Mouse (Mus musculus): ENCODE data around the gene C130032M10Rik. TPM values are rescaled to one million over a fixed set of nuclear protein-coding genes. Genes with fewer than 3 reads are reported as not detected.

C130032M10Rik gene
- 0.23 TPM in 1 of 2 replicates, not detected in the other for polyA plus RNA-seq (2015; fragmentation: Nextera tagmentation; extraction: Ambion mirVana)

DNA sequence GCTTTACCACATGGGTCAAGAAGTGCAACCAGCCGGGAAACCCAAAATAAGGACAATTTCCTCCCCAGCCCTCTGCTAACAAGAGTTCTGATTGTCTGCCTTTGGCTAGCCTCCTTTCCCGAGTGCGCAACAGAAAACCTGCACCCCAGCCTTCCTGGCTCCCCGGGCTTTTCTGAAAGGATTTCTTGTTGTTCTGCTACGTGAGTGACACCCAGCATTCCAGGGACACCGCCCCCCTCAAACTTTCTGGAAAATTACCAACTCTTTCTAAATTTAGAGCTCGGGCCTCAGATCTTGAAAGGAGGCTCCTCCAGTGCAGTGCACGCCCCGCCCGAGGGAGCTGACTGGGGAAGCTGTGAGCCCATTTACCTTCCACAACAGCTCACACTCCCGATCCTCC lies at the start of gene C130032M10Rik:
C130032M10Rik (plus strand) TSS at position 334 of the 400 bp plus-strand sequence.
- peaks cover 40% of the 10 kb centered on the region for H3K36me3 ChIP-seq
- peaks cover 18% of the 10 kb centered on the region for H3K9me3 ChIP-seq
- H3K4me3 ChIP-seq = no peak within 1 kb of the TSS
- ATAC-seq (ENCODE audit: borderline replicate concordance, extremely low read depth, low FRiP score, low TSS enrichment) = no peak
- H3K4me1 ChIP-seq = peaks cover 16% of the 10 kb centered on the region
- H3K9ac ChIP-seq = no peak within 1 kb of the TSS
- WGBS = 62% methylated on average over 11 of the region's 11 CpGs
- no peak within 1 kb of the TSS for H3K4me2 ChIP-seq
- peak within 1 kb of the TSS; percentile 39; the same call in 1 of the 2 replicates for H3K27ac ChIP-seq
- no peaks in the 10 kb centered on the region for H3K27me3 ChIP-seq

DNA sequence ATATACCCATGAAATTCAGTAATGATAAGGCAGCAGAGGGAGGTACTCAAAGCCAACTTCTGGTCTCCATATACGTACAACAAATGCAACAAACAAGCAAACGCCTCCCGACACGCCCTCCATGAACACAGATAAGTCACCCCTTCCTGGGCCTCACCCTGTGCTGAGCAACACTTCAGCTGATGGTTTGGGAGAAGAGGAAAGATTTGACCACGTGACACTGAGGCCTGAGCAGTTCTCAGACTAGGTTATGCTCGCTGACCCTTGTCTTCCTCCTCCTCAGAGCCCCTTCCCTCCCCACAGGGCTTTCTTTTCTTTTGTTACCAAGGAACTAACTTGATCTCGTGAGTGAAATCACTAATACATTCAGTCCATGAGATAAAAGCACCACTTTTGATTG lies 48.6 kb upstream of the C130032M10Rik start:
- Histone ChIP-seq H3K36me3 (peaks cover 3% of the 10 kb centered on the region; the same call in 1 of the 2 replicates), H3K27ac (no peak overlapping the region), H3K9me3 (no peaks in the 10 kb centered on the region), H3K9ac (no peak overlapping the region), H3K4me3 (no peak overlapping the region), H3K4me1 (no peaks in the 10 kb centered on the region), H3K27me3 (no peaks in the 10 kb centered on the region), H3K4me2 (no peak overlapping the region)
- no peak for ATAC-seq (ENCODE audit: borderline replicate concordance, extremely low read depth, low FRiP score, low TSS enrichment)
- whole genome bisulfite sequencing = 80% methylated on average over 7 of the region's 7 CpGs

DNA sequence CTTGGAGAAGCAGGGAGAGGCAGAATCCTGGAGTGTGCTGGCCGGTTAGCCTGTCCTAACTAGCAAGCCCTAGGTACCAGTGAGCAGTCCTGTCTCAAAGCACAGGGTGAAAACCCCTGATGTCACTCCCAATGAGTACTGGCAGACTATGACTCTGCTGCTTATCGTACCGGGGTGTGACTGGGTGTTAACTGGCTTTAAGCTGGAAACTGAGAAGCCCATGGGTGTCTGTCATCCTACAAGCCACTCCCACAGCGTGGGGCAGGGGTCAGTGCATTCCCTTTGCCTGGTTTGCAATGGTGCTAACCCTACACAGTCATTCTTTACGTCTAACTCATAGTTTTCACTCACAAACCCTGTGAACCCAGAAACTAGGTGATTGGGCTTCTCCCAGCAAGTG lies 47.3 kb upstream of the C130032M10Rik start:
- H3K4me2 ChIP-seq = no peak overlapping the region
- H3K27me3 ChIP-seq = no peaks in the 10 kb centered on the region
- H3K36me3 ChIP-seq = peaks cover 3% of the 10 kb centered on the region; the same call in 1 of the 2 replicates
- no peaks in the 10 kb centered on the region for H3K4me1 ChIP-seq
- H3K4me3 ChIP-seq = no peak overlapping the region
- no peak overlapping the region for H3K27ac ChIP-seq
- WGBS = 76% methylated on average over 5 of the region's 5 CpGs
- H3K9ac ChIP-seq = no peak overlapping the region
- ATAC-seq (ENCODE audit: borderline replicate concordance, extremely low read depth, low FRiP score, low TSS enrichment) = no peak
- H3K9me3 ChIP-seq = no peaks in the 10 kb centered on the region

DNA sequence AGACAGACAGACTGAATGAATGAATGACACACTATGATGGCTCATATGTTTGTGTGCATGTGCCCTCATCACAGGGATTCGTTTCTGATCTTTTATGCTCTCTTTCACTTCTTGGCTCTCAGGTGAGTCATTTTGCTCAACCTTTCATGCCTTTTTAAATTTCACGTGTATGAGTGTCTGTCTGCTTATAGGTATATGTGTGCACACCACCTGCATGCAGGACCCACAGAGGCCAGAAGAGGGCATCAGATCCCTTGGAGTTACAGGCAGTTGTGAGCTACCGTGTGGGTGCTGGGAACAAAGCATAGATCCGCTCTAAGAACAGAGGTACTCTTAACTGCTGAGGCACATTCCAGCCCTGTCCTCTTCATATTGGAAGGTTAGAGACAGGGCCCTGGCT lies 46.8 kb upstream of the C130032M10Rik start:
- Histone ChIP-seq H3K9me3 (no peaks in the 10 kb centered on the region), H3K36me3 (peaks cover 3% of the 10 kb centered on the region; the same call in 1 of the 2 replicates), H3K9ac (no peak overlapping the region), H3K4me2 (no peak overlapping the region), H3K27ac (no peak overlapping the region), H3K4me3 (no peak overlapping the region), H3K4me1 (no peaks in the 10 kb centered on the region), H3K27me3 (no peaks in the 10 kb centered on the region)
- ATAC-seq (ENCODE audit: borderline replicate concordance, extremely low read depth, low FRiP score, low TSS enrichment) = no peak
- WGBS = 93% methylated on average over 4 of the region's 4 CpGs

DNA sequence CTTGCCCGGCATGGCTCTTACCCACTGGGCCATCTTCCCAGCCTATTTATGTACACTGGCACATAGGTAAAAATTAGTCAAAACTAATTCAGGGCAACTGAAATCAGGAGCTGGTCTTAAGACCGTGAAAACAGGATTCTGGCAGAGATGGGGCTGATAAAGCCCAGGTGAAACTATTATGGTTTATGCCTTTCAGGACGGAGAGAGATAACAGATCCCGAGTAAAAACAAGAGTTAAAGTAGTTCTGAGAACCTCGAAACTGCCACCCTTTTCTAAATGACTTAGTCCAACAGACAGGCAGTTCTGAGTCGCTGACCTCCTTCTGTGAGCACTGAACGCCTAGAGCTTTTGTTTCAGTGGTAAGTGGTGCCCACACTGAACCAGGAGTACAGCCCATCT lies 43.6 kb upstream of the C130032M10Rik start:
- Histone ChIP-seq H3K4me1 (no peaks in the 10 kb centered on the region), H3K4me3 (no peak overlapping the region), H3K9ac (no peak overlapping the region), H3K4me2 (no peak overlapping the region), H3K9me3 (no peaks in the 10 kb centered on the region), H3K27ac (no peak overlapping the region), H3K36me3 (no peaks in the 10 kb centered on the region), H3K27me3 (no peaks in the 10 kb centered on the region)
- ATAC-seq (ENCODE audit: borderline replicate concordance, extremely low read depth, low FRiP score, low TSS enrichment) = no peak
- 73% methylated on average over 7 of the region's 7 CpGs for WGBS

DNA sequence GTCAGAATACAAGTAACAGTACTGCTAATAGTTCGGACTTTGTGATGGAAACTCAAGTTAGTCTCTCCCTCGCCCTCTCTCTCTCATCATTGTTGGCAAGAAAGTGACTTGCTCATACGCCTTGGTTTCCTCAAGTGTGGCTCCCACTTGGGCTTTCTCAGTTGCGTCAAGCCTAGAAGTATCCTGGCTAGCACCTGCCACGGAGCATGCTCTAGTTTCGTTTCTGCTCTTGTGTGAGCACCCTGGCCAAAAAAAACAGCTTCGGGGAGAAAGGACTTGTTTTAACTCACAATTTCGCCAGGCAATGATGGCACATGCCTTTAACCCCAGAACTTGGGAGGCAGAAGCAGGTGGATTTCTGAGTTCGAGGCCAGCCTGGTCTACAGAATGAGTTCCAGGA lies 38.5 kb upstream of the C130032M10Rik start:
- Histone ChIP-seq H3K27ac (no peak overlapping the region), H3K9ac (no peak overlapping the region), H3K4me1 (no peaks in the 10 kb centered on the region), H3K4me3 (no peak overlapping the region), H3K36me3 (no peaks in the 10 kb centered on the region), H3K27me3 (no peaks in the 10 kb centered on the region), H3K4me2 (no peak overlapping the region), H3K9me3 (no peaks in the 10 kb centered on the region)
- ATAC-seq (ENCODE audit: borderline replicate concordance, extremely low read depth, low FRiP score, low TSS enrichment) = no peak
- WGBS = 89% methylated on average over 9 of the region's 9 CpGs

DNA sequence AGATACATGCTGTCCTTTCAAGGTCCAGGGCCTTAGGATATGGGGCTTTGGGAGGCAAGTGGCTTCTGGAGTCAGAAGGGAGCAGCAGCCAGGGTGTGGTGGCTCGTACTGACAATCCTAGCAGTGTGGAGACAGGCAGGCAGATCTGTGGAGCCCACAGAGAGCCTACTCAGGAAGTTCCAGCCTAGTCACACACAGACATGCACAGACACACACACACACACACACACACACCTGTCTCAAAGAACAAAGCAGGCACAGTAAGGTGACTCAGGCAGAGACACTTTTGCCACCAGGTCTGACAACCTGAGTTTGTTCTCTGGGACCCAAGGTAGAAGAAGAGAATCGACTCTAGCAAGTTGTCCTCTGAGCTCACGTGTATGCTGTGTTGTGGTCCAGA lies 34.6 kb upstream of the C130032M10Rik start:
- H3K9me3 ChIP-seq = no peaks in the 10 kb centered on the region
- no peaks in the 10 kb centered on the region for H3K27me3 ChIP-seq
- no peaks in the 10 kb centered on the region for H3K4me1 ChIP-seq
- H3K4me2 ChIP-seq = no peak overlapping the region
- no peak overlapping the region for H3K4me3 ChIP-seq
- H3K36me3 ChIP-seq = no peaks in the 10 kb centered on the region
- no peak overlapping the region for H3K27ac ChIP-seq
- H3K9ac ChIP-seq = no peak overlapping the region
- no peak for ATAC-seq (ENCODE audit: borderline replicate concordance, extremely low read depth, low FRiP score, low TSS enrichment)
- WGBS = 69% methylated on average over 3 of the region's 3 CpGs

DNA sequence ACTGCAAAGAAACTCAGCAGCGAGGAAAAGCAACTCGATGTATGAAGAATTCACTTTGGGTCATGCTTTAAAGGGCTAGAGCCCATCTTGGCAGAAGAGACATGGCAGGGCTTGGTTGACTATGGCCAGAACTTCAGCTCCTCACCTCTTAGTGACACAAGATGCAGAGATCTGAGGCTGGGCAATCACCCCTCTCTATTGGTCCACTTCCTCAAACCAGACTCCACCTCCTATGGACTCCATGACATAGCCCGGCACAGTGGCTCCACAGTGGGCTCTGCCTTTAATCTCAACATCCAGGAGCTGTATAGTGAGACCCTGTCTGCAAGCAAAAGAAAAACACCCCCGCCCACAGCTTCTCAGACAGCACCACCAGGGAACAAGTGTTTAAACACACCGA lies 30.7 kb upstream of the C130032M10Rik start:
- 67% methylated on average over 5 of the region's 5 CpGs for WGBS
- H3K27me3 ChIP-seq = no peaks in the 10 kb centered on the region
- ATAC-seq (ENCODE audit: borderline replicate concordance, extremely low read depth, low FRiP score, low TSS enrichment) = no peak

DNA sequence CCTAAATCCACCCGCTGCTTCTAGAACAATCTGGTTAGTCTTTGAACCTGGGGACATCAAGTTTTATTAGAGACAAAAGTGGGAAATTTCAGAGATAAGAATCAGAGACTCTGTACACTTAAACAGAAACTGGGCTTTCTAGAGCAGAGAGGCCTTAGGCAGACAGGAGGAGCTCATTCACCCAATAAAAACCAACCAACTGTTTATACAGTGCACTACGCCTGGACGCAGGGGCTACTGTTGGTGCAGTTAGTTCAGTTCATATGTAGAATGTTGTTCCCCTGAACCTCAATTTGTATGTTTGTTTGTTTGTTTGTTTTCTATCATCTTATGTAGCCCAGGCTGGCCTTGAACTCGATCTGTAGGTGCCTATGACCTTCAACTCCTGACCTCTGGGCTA lies 28.7 kb upstream of the C130032M10Rik start:
- Histone ChIP-seq H3K27me3 (no peaks in the 10 kb centered on the region), H3K9me3 (no peaks in the 10 kb centered on the region), H3K36me3 (no peaks in the 10 kb centered on the region), H3K4me1 (no peaks in the 10 kb centered on the region), H3K9ac (no peak overlapping the region), H3K27ac (no peak overlapping the region), H3K4me3 (no peak overlapping the region), H3K4me2 (no peak overlapping the region)
- WGBS = 64% methylated on average over 4 of the region's 4 CpGs
- ATAC-seq (ENCODE audit: borderline replicate concordance, extremely low read depth, low FRiP score, low TSS enrichment) = no peak

More for the DNA sequence above, 30.7 kb upstream of the C130032M10Rik start:
- H3K9me3 ChIP-seq = no peaks in the 10 kb centered on the region
- H3K36me3 ChIP-seq = no peaks in the 10 kb centered on the region
- H3K4me1 ChIP-seq = no peaks in the 10 kb centered on the region
- no peak overlapping the region for H3K4me2 ChIP-seq
- no peak overlapping the region for H3K27ac ChIP-seq
- H3K4me3 ChIP-seq = no peak overlapping the region
- H3K9ac ChIP-seq = no peak overlapping the region

DNA sequence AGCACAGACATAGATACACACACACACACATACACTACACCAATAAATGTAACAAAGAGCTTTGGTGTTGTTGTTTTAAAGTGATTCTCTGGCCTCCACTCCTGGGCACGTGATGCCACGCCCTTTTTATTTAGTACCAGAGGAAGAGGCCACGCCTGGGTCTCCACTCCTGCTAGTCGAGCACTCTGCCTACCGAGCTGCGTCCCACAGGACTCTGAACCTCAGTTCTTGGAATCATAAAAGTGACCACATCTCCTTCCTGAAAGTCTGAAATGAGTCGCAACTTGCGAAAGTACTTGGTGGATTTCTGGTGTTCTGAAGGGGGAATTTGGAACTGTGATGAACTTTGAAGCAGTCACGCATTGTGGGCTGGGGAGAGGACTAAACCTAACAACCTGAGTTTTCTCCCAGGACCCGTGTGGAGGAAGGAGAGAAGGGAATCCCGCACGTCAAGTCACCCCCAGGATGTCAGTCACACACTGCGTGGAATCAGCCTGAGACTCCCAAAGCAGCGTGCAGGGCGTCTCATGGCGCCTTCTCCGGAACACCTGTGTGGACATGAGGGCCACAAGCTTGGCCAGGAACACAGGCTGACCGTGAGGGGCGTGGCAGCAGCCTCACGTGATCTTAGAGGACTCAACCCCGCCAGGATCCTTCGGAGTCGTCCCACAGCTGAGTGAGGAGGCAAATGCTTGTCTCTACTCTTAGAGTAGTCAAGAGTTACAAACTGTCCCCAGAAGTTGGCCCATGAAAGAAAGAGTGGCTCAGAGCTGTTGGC lies 27.8 kb upstream of the C130032M10Rik start:
- no peak for ATAC-seq (ENCODE audit: borderline replicate concordance, extremely low read depth, low FRiP score, low TSS enrichment)
- Histone ChIP-seq H3K27ac (no peak overlapping the region), H3K27me3 (no peaks in the 10 kb centered on the region), H3K9me3 (no peaks in the 10 kb centered on the region), H3K4me1 (no peaks in the 10 kb centered on the region), H3K4me2 (no peak overlapping the region), H3K36me3 (no peaks in the 10 kb centered on the region), H3K4me3 (no peak overlapping the region), H3K9ac (no peak overlapping the region)
- WGBS = 71% methylated on average over 23 of the region's 23 CpGs

DNA sequence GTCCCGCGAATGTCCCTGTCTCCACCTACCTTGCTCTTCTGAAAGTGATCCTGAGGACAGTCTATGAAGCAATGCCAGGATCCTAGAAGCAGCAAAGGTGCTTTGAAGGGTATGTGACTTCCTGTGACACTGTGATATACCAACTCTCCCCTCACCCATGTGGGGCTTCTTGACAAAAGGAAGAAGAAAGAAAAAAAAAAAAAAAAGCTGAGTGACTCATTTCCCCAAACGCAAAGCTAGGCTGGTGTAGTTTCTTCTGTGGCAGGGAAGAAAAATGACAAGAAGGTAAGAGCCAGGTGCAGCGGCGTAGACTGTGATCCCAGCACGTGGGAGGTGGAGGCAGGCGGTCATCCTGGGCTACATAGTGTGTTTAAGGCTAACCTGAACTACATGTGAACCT lies 19.0 kb upstream of the C130032M10Rik start:
- WGBS = 76% methylated on average over 7 of the region's 7 CpGs
- Histone ChIP-seq H3K36me3 (no peaks in the 10 kb centered on the region), H3K27ac (no peak overlapping the region), H3K9me3 (no peaks in the 10 kb centered on the region), H3K4me1 (no peaks in the 10 kb centered on the region), H3K9ac (no peak overlapping the region), H3K4me2 (no peak overlapping the region), H3K4me3 (no peak overlapping the region), H3K27me3 (no peaks in the 10 kb centered on the region)
- ATAC-seq (ENCODE audit: borderline replicate concordance, extremely low read depth, low FRiP score, low TSS enrichment) = no peak

DNA sequence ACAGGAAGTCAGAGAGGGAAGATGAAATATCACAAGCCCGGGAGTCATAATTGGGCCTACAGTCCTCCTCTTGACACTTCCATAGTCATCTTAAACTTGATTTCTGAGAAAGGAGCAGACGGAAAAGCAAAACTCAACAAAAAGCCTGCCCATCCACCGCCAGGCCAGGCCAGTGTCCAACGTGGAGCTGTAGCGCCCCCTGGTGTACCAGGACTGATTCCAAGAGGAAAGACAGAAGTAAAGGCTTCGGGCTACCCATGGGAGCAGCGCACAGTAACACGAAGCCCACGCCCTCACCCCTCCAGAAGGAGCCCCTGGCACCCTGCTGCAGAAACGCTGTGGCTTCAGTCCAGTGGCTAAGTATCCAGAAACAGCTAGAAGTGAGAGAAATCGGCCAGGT lies 17.3 kb upstream of the C130032M10Rik start:
- no peaks in the 10 kb centered on the region for H3K4me1 ChIP-seq
- no peak overlapping the region for H3K9ac ChIP-seq
- H3K9me3 ChIP-seq = no peaks in the 10 kb centered on the region
- no peak overlapping the region for H3K4me3 ChIP-seq
- H3K27ac ChIP-seq = no peak overlapping the region
- ATAC-seq (ENCODE audit: borderline replicate concordance, extremely low read depth, low FRiP score, low TSS enrichment) = peak; percentile 74; the same call in 1 of the 2 replicates
- H3K27me3 ChIP-seq = no peaks in the 10 kb centered on the region
- H3K4me2 ChIP-seq = peak overlapping the region; percentile 30; the same call in 1 of the 2 replicates
- H3K36me3 ChIP-seq = no peaks in the 10 kb centered on the region
- WGBS = 6% methylated on average over 11 of the region's 11 CpGs

Measured in lung, embryonic 15.5 days (tissue).